22 mouse cellular contexts compared by ENCODE assay signal in genomic region chr7:139301505-139301904, GRCm38 (mm10). TPM values are rescaled to one million over a fixed set of nuclear protein-coding genes. Genes with fewer than 3 reads are reported as not detected.
DNase-seq lines count a peak whose midpoint lies in the region; ATAC-seq and TF ChIP-seq lines count a peak whose summit lies in the region.
"Had no signal": no experiment of that assay in that cellular context is flagged by ENCODE, and none has a peak within 500 bp of the region (broad histone marks: within the 10 kb centered on the region; RNA-seq: fewer than 3 reads in every experiment).

No protein-coding gene starts in this region.

- H3K9me3 ChIP-seq in heart, embryonic 13.5 days = no peaks in the 10 kb centered on the region
- H3K9me3 ChIP-seq in neural tube, embryonic 12.5 days = no peaks in the 10 kb centered on the region
- H3K9me3 ChIP-seq in neural tube, embryonic 15.5 days (replicated peaks) = no peaks in the 10 kb centered on the region
- H3K9me3 ChIP-seq: embryonic facial prominence, embryonic 13.5 days; embryonic facial prominence, embryonic 15.5 days; forebrain, embryonic 10.5 days; forebrain, embryonic 12.5 days had no signal

- H3K27ac ChIP-seq in heart, embryonic 13.5 days (replicated peaks) = no peak overlapping the region
- no peak overlapping the region for H3K27ac ChIP-seq in neural tube, embryonic 12.5 days
- H3K27ac ChIP-seq in neural tube, embryonic 15.5 days (replicated peaks) = no peak overlapping the region
- peak overlapping the region; percentile 89 for H3K27ac ChIP-seq in small intestine, adult 2 months (ENCODE audit: insufficient read depth, low read depth, low read length)
- H3K27ac ChIP-seq: embryonic facial prominence, embryonic 13.5 days; embryonic facial prominence, embryonic 15.5 days; forebrain, embryonic 10.5 days; forebrain, embryonic 12.5 days had no signal

- DNase-seq in heart, adult 8-10 months (ENCODE audit: low spot score) = no peak
- DNase-seq in natural killer cell, adult 2 months (ENCODE audit: low spot score in 2 of 2) = no peak
- DNase-seq in thymus, postnatal 25 days = no peak
- DNase-seq: adrenal gland, adult 2 months; adrenal gland, postnatal 10 days; adrenal gland, postnatal 25 days; cerebellum, adult 11 months; cerebellum, adult 18-20 months; cerebellum, adult 8-10 months; cerebellum, postnatal 14 days; cerebellum, postnatal 36 days; embryo, embryonic 11 days had no signal

- TF ChIP-seq CTCF in small intestine, adult 2 months (IDR thresholded peaks at IDR 0.05; ENCODE audit: extremely low read depth, insufficient read length, insufficient replicate concordance, low read depth, low read length) = no peak

- no peak for ATAC-seq in heart, embryonic 13.5 days (ENCODE audit: extremely low read depth, insufficient number of reproducible peaks, low FRiP score, low TSS enrichment)
- ATAC-seq in neural tube, embryonic 12.5 days (ENCODE audit: low FRiP score, low read depth) = no peak
- ATAC-seq in neural tube, embryonic 15.5 days (ENCODE audit: low FRiP score) = no peak
- ATAC-seq: forebrain, embryonic 14.5 days had no signal

- WGBS in heart, embryonic 13.5 days = 24% methylated on average over 8 of the region's 8 CpGs
- WGBS in neural tube, embryonic 12.5 days = 79% methylated on average over 8 of the region's 8 CpGs
- 78% methylated on average over 8 of the region's 8 CpGs for WGBS in neural tube, embryonic 15.5 days
- 37% methylated on average over 8 of the region's 8 CpGs for WGBS in small intestine, adult 2 months

- no peaks in the 10 kb centered on the region for H3K36me3 ChIP-seq in heart, embryonic 13.5 days
- no peaks in the 10 kb centered on the region for H3K36me3 ChIP-seq in neural tube, embryonic 12.5 days
- H3K36me3 ChIP-seq in neural tube, embryonic 15.5 days = no peaks in the 10 kb centered on the region
- H3K36me3 ChIP-seq in small intestine, adult 2 months (ENCODE audit: control insufficient read depth, insufficient read depth, low read length) = no peaks in the 10 kb centered on the region
- H3K36me3 ChIP-seq: embryonic facial prominence, embryonic 13.5 days; embryonic facial prominence, embryonic 15.5 days; forebrain, embryonic 10.5 days; forebrain, embryonic 12.5 days had no signal

- H3K4me1 ChIP-seq in heart, embryonic 13.5 days = peaks cover 48% of the 10 kb centered on the region
- peaks cover 3% of the 10 kb centered on the region; the same call in 1 of the 2 replicates for H3K4me1 ChIP-seq in neural tube, embryonic 12.5 days
- H3K4me1 ChIP-seq in neural tube, embryonic 15.5 days = peaks cover 5% of the 10 kb centered on the region; the same call in 1 of the 2 replicates
- peaks cover 26% of the 10 kb centered on the region; the same call in 1 of the 2 replicates for H3K4me1 ChIP-seq in small intestine, adult 2 months (ENCODE audit: control insufficient read depth, insufficient read depth, insufficient read length, low read length)

- H3K4me2 ChIP-seq in heart, embryonic 13.5 days = no peak overlapping the region
- no peak overlapping the region for H3K4me2 ChIP-seq in neural tube, embryonic 12.5 days (replicated peaks)
- H3K4me2 ChIP-seq in neural tube, embryonic 15.5 days = no peak overlapping the region
- H3K4me2 ChIP-seq: embryonic facial prominence, embryonic 13.5 days; embryonic facial prominence, embryonic 15.5 days; forebrain, embryonic 12.5 days had no signal

- H3K27me3 ChIP-seq in heart, embryonic 13.5 days (replicated peaks) = no peaks in the 10 kb centered on the region
- no peaks in the 10 kb centered on the region; the same call in none of the 2 replicates for H3K27me3 ChIP-seq in neural tube, embryonic 12.5 days (replicated peaks)
- 0 out of 2 replicates have a peak, but pooled peaks cover 12% of the 10 kb centered on the region for H3K27me3 ChIP-seq in neural tube, embryonic 15.5 days (replicated peaks)
- no peaks in the 10 kb centered on the region for H3K27me3 ChIP-seq in small intestine, adult 2 months (ENCODE audit: control insufficient read depth, insufficient read depth, low read length)
- H3K27me3 ChIP-seq: embryonic facial prominence, embryonic 13.5 days; embryonic facial prominence, embryonic 15.5 days had no signal

- no peak overlapping the region for H3K4me3 ChIP-seq in heart, embryonic 13.5 days
- no peak overlapping the region for H3K4me3 ChIP-seq in neural tube, embryonic 12.5 days
- no peak overlapping the region for H3K4me3 ChIP-seq in neural tube, embryonic 15.5 days (replicated peaks)
- H3K4me3 ChIP-seq in small intestine, adult 2 months (ENCODE audit: low read depth, low read length) = no peak overlapping the region
- H3K4me3 ChIP-seq: embryonic facial prominence, embryonic 13.5 days; embryonic facial prominence, embryonic 15.5 days; erythroblast, embryonic 14.5 days; forebrain, embryonic 10.5 days; forebrain, embryonic 12.5 days had no signal

- peak overlapping the region; percentile 53; the same call in 1 of the 2 replicates for H3K9ac ChIP-seq in heart, embryonic 13.5 days
- H3K9ac ChIP-seq in neural tube, embryonic 12.5 days = 0 out of 2 replicates have a peak overlapping the region, but pooled peaks have one; percentile 18
- H3K9ac ChIP-seq in neural tube, embryonic 15.5 days (replicated peaks) = no peak overlapping the region
- H3K9ac ChIP-seq: embryonic facial prominence, embryonic 13.5 days; embryonic facial prominence, embryonic 15.5 days; forebrain, embryonic 12.5 days had no signal

- no peak for TF ChIP-seq POLR2A in small intestine, adult 2 months (IDR thresholded peaks at IDR 0.05; ENCODE audit: low read depth, low read length)

RNA-seq across cellular contexts. Expression of gene Pwwp2b, which starts 53.2 kb away (rescaled TPM):
- polyA plus RNA-seq in heart, embryonic 13.5 days (2015; fragmentation: Nextera tagmentation; extraction: Ambion mirVana) = 7.3 and 8.0 TPM in 2 replicates
- 10 to 100 TPM in 2 of 4 experiments, 1 to 10 TPM in 2; 8.1 to 12.5 (median 10.0) TPM for total RNA-seq in heart, adult 8-10 months (2022)
- polyA plus RNA-seq in neural tube, embryonic 12.5 days (2016; fragmentation: Nextera tagmentation; extraction: Ambion mirVana) = 4.9 and 5.3 TPM in 2 replicates
- 5.8 and 8.4 TPM in 2 replicates for polyA plus RNA-seq in neural tube, embryonic 15.5 days (2015; fragmentation: Nextera tagmentation; extraction: Ambion mirVana)
- 5.8 and 19.4 TPM in 2 replicates for polyA plus RNA-seq in small intestine, adult 2 months (2012; rRNA removed)
- polyA plus RNA-seq: erythroblast, embryonic 14.5 days had no signal
